Mouse (Mus musculus): ENCODE data around the gene Fbxo36. TPM values are rescaled to one million over a fixed set of nuclear protein-coding genes. Genes with fewer than 3 reads are reported as not detected.

Fbxo36 gene
- total and polyA plus RNA-seq, 3 experiments = 8.9 to 16.7 (median 13.9) TPM

DNA sequence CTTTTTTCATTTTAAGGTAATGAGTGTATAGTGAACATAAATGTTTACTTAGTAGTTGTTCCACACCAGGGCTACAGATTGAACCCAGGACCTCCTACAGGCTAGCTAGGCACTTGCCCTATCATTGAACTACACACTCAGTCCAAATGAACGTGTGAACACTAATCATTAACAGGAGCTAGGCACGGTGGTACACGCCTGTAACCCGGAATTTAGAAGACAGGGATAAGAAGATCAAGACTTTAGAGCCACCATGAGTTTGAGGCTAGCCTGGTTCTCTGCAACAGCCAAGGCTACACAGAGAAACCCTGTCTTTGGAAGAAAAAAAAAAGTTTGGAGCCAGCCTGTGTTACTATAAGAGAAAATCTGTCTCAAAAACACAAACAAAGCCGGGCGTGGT, 20.0 kb downstream of the Fbxo36 start:
- DNase-seq = no peak

DNA sequence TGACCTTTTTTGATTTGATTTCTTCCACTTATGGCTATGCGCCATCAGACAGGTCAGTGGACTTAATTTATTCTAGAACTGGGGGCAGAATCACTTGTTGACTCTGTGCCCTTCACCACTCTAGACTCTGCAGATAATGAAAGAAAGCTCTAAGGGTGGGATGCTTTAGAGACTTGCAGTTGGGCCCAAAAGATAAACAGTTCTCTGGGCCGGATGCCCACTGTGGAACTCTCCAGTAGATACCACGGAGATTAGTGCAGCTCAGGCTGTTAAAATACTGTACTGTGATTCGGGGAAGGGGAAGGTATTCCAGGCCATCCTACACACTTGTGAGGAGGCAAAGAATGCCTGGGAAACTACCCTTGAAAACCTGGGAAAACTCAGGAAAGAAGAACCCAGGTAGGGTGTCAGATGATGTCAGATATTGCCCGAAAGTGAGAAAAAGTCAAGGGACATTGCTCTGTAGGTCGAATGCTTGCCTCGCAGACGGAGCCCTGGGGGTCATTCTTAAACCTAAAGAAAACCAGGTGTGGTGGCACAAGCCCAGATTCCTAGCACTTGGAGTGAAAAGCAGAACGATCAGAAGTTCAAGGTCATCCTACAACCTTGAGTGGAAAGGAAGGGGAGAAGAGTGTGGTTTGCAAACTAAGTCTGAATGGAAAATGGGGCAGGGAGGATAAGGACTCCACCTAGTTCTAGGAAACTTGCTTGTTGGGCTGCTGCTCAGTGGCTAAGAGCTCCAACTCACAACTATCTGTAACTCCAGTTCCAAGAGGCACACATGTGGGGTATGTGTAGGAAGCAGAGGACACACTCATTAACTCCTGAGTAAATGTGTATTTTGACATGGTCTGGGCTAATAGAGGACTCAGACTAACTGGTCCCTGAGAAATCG, 21.0 kb downstream of the Fbxo36 start:
- DNase-seq = no peak

DNA sequence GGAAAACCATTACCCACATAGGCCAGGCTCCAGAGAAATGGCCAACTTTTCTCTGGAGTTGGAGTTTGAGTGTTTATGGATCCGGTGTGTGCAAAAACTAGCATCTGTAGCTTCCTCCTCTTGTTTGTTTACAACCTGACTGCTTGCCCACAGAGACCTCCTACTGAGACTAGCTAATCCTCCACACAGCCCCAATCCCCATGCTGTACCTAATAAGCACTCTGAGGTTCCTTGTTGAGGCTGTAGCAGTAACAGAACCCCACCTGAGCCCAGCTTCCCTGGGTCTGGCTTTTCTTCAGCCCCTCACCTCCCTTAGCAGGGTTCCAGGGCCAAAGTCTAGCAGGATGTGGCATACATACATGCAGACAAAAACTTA, 21.6 kb downstream of the Fbxo36 start:
- DNase-seq = no peak

DNA sequence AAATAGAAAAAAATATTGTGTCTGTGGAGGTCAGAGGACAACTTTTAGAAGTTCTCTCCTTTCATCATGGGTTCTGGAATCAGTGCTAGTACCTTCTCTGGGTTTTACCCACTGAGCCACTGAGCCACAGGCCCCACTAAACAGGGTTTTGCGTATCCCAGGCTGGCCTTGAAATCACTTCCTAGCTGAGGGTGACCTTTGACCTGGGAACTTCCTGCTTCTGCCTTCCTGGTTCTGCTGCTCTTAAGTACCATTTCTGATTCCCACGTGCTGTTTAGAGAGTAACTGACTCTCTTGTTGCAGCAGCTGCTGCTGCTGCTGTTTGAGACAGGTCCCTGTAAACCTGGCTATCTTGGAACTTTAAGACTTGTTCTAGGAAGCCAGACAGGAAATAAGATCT, 25.0 kb downstream of the Fbxo36 start:
- DNase-seq = no peak

DNA sequence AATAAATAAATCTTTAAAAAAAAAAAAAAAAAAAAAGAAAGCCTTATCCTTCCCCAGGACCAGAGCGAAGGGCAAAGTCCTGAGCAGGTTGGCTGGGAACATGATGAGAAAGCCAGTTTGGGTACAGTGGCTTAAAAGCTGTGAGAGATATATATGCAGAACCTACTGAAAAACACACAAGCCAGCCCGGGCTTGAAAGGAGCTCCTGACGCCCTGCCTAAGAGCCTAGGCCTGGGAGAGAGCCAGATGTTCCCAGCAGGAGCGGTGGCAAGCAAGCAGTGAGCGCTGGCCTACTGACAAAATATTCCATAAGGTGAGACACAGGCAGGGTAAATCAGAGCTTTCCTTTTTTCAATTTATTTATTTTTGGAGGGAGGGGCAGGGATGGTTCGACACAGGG, 26.6 kb downstream of the Fbxo36 start:
- DNase-seq = no peak

DNA sequence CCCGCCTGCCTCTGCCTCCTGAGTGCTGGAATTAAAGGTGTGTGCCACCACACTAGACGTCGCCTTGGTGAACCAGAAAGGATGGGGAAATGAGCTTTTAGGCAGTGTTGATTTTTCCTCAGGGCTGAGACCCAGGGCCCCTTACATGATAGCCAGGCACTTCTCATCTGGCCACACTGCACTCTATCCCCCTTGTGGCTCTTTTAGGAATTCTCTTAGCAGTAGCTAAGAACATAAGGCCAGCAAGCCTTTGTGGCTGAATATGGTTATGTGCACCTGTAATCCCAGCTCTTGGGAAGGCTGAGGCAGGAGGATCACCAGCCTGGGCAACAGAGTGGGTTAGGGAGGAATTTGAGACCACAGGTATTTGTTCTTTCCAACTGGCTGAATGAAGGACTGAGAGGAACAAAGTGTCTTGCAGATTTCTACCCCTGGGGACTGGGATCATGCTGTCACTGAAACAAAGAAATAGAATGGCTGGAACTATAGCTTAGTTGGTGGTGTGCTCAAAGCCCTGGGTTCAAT, 27.1 kb downstream of the Fbxo36 start:
- DNase-seq = no peak

DNA sequence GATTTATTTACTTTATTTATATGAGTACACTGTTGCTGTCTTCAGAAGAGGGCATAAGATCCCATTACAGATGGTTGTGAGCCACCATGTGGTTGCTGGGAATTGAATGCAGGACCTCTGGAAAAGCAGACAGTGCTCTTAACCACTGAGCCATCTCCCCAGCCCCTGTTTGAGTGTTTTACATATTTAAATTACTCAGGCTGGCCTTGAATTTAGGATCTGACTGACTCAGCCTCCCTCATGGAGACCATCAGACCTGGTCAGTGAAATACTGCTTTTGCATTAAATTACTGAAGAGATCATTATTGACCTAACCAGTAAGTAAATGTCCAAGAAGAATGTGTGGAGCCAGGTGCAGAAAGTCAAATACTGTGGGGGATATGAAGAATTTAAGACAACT, 28.7 kb downstream of the Fbxo36 start:
- no peak for DNase-seq

DNA sequence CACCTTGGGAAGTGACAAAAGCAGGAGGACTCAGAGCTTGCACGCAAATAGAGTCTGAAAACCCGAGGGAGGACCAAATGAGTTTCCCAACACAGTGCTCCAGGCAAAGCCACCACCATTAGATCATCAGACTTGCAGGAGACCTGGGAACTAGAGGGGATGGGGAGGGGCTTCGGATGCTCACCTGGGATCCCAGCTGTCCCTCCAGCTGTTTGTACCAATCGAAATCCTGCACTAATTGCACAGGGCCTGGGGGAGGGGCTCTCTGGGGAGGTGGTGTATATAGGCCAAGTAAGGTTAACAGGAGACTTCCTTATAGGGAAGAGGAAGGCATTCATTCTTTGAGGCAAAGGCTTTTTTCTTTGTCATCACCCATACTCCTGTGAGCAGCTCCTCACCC, 29.2 kb downstream of the Fbxo36 start:
- no peak for DNase-seq

DNA sequence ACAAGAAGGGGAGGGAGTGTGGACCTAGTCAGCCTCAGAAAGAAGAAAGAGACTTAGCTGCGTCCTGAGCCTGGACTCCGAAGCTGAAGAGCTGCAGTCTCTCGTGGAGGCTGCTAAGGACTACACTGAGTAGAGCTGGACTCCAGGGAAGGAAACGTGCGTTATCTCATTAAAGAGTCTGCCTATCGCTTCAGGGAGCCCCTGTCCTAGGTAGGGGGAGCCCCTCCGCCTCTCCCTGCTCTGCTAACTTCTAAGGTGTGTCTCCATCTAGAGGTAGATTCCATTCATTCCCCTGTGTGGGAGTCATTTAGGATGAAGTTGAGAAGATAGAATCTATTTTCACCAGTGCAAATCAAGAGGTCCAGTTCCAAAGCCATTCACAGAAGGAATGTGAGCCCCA, 29.9 kb downstream of the Fbxo36 start:
- no peak for DNase-seq

DNA sequence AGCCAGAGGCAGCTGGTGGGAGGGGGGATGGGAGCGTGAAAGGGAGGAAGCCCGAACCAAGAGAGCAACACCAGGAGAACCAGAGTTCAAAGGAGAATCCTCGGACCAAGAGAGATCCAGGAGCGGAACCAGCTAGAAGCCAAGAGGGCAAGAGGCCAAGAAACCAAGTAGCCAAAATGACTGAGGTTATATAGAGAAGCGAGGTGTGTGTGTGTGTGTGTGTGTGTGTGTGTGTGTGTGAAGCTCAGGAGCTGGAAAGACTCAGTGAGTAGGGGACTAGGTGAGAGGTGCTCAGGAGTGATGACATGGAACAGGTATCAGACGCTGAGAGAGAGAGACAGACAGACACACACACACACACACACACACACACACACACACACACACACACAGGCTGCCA, 31.5 kb downstream of the Fbxo36 start:
- DNase-seq = no peak

DNA sequence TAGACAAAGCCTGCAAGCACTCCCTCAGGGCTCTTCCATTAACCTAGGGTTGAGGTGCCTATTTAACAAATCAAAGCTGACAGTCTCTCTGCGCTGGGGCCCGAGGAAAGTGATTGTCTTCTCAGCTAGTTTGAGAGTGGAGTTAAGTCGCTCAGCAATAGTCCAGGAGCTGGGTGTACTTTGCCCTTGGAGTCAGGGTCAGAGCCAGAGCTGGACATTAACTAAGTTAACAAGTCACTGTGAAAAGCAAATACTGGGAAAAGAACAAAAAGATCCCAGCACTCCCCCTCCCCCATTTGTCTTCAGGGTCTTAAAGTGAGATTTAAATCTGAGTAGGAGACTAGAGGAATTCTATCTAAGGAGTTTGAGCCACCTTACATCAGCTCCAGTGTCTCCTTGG, 32.5 kb downstream of the Fbxo36 start:
- DNase-seq = no peak

DNA sequence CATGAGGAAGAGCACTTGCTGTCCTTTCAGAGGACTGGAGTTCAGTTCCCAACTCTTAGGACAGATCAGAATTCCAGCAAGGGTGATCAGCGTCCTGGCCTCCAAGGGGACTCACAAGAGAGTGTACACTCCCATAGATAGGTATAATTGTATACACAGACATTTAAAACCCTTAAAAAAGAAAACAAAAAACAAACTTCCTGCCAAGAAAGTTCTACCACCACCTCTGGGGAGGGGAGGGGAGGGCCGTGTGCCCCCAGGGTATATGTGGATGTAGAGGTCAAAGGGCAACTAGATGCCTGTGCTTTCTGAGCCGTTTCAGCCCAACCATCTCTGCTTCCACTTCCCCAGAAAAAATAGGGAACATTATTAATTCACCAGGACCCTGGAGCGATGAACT, 33.3 kb downstream of the Fbxo36 start:
- DNase-seq = no peak

DNA sequence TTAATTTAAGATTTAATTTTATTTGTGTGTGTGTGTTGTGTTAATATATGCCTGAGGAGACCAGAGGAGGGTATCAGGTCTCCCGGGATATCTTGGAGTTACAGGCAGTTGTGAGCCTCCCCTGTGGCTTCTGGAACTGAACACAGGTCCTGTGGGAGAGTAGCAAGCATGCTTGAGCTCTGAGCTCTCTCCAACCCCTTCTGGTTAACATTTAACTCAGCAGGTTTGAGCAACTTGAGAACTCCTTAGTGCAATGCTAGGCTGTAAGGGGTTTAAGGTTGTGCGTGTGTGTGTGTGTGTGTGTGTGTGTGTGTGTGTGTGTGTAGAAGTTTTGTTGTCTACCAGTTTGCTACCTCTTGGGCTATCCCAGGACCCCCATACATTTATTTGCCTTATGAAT, 37.9 kb downstream of the Fbxo36 start:
- DNase-seq = no peak

DNA sequence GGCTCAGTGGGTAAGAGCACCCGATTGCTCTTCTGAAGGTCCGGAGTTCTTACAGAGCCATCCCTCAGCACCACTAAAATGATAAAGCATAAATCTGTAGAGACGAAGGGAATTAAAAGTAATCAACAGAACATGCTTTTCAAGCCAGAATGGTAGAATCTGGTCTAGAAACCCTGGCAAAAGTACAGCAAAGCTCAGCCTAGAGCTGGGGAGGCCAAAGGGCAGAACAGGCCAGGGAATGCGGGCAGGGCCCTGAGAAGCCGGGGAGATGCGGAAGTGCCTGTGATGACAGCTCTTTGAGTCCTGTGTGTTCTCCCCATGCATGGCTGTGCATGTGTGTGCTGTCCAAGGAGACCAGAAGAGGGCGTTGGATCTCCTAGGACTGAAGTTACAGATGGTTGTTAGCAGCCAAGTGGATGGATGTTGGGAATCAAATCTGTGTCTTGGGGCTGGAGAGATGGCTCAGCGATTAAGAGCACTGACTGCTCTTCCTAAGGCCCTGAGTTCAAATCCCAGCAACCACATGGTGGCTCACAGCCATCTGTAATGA, 40.0 kb downstream of the Fbxo36 start:
- DNase-seq = no peak

DNA sequence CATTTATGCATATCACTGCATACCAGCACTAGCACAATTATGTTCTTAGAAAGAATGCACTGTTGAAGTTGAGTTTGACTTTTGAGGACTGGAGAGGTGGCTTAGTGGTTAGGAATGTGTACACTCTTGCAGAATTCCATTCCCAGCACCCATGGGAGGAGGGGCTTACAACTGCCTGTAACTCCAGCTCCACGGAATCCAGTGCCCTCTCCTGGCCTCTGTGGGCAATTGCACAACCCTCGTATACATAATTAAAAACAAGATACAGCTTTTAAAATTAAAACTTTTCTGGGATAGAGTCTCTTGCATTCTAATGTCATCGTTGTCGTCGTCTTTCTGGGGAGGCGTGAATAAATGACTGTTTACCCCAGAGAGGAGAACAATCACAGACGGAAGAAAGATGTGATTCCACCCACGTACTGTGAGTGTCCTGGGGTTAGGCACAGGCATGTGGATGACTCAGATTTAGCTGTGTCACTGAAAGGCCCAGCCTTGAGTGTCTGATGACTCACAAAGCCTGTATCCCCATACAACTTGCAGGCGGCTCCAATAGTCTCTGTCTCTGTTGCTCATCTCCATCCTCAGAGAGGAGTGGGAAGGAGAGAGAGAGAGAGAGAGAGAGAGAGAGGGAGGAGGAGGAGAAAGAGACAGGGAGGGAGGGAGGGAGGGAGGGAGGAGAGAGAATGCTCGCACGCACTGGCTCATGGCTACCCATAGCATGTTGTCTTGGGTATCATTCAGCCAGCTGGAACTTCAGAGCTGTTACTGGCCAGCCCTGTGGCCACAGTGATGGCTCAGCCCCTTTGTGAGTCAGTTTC, 41.8 kb downstream of the Fbxo36 start:
- peak; percentile 84 for DNase-seq

DNA sequence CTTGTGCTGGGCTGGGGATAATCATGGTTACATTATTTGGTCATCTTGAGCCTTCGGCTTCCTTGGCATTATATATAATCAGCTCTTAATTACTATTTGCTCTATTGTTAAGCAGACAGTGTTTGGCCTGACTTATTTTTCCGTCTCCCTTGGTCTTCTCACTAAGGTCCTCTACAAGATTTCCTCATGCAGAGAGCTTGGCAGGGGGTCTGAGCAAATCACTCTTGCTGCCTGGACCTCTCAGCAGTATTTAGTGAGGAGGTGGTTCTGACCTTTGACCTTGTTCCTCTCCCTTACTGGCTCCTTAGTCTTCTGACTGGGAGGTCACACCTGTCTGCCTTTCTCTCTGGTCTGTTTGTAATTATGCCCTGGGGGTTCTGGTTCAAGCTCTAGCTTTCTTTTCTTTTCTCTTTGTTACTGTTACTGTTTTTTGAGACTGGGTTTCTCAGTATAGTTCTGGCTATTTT, 42.5 kb downstream of the Fbxo36 start:
- DNase-seq = no peak

DNA sequence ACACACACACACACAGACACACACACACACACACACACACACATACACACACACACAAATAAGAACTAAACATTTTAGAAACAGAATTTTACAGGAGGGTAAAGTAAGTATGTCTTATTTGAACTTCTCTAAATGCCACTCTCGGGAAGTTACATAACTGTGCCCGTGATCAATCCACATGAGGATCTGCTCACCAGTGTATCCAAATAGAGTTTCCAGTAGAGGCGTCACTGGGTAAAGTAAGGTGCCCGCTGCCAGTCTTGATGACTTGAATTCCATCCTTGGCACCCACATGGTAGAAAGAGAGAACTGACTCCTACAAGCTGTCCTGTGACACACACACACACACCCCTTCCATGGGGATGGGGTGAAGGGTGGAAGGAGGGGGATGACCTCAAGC, 43.3 kb downstream of the Fbxo36 start:
- no peak for DNase-seq

DNA sequence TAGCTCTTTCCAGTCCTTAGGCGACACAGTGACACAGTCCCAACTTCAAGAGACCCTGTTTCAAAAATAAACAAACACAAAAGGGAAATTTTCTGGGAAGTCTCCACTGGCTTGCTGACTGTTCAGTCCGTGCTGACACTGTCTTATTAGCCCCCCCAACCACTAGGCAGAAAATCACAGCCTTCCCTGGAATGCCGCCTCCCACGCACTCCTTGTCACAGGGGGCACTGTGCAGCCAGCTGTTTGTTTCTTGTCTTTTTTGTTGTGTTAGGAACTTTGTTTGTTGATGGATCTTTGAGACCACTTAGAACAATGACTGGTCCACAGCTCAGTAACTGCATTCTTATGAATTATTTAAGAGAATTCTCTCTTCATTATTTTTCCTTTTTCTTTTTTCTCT, 44.2 kb downstream of the Fbxo36 start:
- no peak for DNase-seq

DNA sequence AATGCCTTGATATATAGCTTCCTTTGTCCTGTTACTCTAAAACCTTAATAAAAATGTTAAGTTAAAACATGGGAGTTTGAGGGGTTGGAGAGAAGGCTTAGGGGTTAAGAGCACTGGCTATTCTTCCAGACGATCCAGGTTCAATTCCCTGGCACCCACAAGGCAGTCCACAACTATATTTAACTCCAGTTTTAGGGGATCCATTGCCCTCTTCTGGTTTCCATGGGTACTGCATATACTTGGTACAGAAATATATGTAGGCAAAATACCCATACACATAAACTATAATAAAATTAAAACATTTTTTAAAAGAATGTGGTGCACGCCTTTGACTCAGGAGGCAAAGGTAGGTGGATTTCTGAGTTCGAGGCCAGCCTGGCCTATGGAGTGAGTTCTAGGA, 45.5 kb downstream of the Fbxo36 start:
- no peak for DNase-seq

DNA sequence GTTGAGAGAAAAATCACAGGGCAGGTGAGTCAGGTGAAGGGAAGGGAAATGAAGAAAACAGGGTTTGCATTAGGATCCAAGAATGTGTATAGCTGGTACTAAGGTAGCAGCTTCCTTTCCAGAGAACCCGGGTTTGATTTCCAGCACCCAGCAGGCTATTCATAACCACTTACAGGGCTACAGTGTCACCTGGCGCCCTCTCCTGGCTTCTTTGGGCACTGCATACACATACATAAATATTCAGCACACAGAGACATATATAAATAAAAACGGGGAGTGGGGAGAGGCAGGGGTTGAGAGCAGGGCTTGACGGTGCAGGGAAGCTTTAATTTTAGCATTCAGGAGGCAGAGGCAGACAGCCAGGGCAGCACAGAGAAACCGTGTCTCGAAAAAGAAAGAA, 46.3 kb downstream of the Fbxo36 start:
- DNase-seq = no peak

DNA sequence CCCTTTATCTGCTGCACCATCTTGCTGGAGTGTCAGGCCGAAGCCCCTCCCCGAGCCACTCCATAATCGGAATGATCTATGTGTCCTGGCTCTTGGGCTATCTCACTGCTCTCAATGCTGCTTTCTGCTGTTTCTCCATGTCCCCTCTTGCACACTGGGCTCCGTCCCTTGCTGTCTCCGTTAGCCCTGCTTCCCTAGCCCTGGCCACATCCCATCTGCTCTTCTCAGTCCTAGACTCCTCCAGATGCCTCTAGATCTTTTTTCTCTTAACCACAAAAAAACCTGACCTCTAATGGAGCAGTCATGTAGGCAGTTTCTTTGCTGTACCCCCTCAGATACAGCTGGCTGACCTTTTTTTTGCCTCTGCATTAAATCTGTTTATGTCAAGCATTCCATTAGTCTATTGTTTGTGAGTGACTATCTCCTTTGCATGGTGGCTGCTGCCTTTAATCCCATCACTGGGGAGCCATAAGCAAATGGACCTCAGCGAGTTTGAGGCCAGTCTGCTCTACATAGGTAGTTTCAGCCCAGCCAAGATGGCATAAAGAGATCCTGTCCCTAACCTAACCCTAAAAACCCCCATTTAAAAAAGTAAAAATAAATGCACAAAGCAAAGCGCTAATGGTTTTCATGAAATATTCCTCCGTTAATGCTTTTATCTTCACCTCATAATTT, 49.8 kb downstream of the Fbxo36 start:
- DNase-seq = no peak

DNA sequence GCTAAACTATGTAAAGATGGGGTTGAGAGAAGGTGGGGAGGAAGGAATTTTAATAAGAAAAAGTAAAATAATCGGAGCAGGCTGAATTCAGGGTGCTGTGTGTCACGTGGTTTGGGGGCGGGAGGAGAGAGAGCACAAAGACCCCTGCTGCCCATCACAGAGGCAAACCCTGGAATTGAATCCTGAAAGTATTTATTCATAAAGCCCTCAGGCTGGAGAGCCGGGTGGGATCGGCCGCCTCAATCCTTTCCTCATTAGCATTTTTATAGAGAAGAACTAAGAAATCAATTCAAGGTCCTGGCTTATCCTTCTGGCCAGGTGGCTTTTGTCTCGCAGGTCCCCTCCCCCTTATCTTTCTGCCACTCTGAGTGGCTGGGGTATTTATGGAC, 50.4 kb downstream of the Fbxo36 start:
- no peak for DNase-seq
